Mouse (Mus musculus) spleen, adult 2 months (tissue): ENCODE data around the gene Psmc1. TPM values are rescaled to one million over a fixed set of nuclear protein-coding genes. Genes with fewer than 3 reads are reported as not detected.

Experiments used
- DNase-seq, 2 experiments: peaks; one replicate each; pipeline versions ENCODE4 v3.0.0 to v3.0.0-alpha.2; 2012 to 2021; ENCODE audit warnings: low spot score in 2 of 2, low read depth in 1 of 2
- H3K27ac ChIP-seq: fragments of 200-500 bp; 2 replicates; pipeline ENCODE4 v1.5.1; 2012; ENCODE audit warnings: low read length, inconsistent platforms; ENCODE audit not compliant: insufficient read depth
- H3K27me3 ChIP-seq: fragments of 200-500 bp; 2 replicates; pipeline ENCODE4 v1.6.1; 2012; ENCODE audit warnings: mild to moderate bottlenecking, moderate library complexity, low read length, inconsistent platforms; ENCODE audit not compliant: control insufficient read depth, insufficient read depth
- H3K36me3 ChIP-seq: fragments of 200-500 bp; 2 replicates; pipeline ENCODE4 v1.6.1; 2012; ENCODE audit warnings: mild to moderate bottlenecking, low read length, inconsistent platforms; ENCODE audit not compliant: control insufficient read depth, insufficient read depth
- H3K4me1 ChIP-seq: fragments of 200-500 bp; 2 replicates; pipeline ENCODE4 v1.6.1; 2011; ENCODE audit warnings: inconsistent platforms; ENCODE audit not compliant: control insufficient read depth, insufficient read depth, insufficient read length
- H3K4me3 ChIP-seq: fragments of 200-500 bp; 2 replicates; pipeline ENCODE4 v1.5.1; 2011; ENCODE audit warnings: mild to moderate bottlenecking, inconsistent platforms; ENCODE audit not compliant: insufficient read depth, insufficient read length; ENCODE audit errors: extremely low read depth
- CTCF ChIP-seq: fragments of 200-500 bp; IDR thresholded peaks from 2 replicates; pipeline ENCODE4 v1.5.1; 2011; ENCODE audit warnings: mild to moderate bottlenecking, inconsistent platforms; ENCODE audit not compliant: insufficient read depth, insufficient read length, insufficient replicate concordance; ENCODE audit errors: extremely low read depth
- POLR2A ChIP-seq: fragments of 200-500 bp; IDR thresholded peaks from 2 replicates; pipeline ENCODE4 v1.6.1; 2011; ENCODE audit warnings: low read depth, low read length, inconsistent platforms
- WGBS: fragments of 180-500 bp; shearing (Covaris S2); methylation state at CpG from one replicate; pipeline ENCODE4 v1.1.7; 2018; 5-methylcytosine and 5-hydroxymethylcytosine counted together
- polyA plus RNA-seq: library from polyadenylated mRNA; depleted of rRNA; stranded (reverse); fragments of >200 nt; gene quantifications from 2 replicates; pipeline ENCODE4 v1.2.3, GENCODE M21; 2012; rRNA removed

Gene Psmc1
- polyA plus RNA-seq, 1 experiment = 17.7 TPM

DNA sequence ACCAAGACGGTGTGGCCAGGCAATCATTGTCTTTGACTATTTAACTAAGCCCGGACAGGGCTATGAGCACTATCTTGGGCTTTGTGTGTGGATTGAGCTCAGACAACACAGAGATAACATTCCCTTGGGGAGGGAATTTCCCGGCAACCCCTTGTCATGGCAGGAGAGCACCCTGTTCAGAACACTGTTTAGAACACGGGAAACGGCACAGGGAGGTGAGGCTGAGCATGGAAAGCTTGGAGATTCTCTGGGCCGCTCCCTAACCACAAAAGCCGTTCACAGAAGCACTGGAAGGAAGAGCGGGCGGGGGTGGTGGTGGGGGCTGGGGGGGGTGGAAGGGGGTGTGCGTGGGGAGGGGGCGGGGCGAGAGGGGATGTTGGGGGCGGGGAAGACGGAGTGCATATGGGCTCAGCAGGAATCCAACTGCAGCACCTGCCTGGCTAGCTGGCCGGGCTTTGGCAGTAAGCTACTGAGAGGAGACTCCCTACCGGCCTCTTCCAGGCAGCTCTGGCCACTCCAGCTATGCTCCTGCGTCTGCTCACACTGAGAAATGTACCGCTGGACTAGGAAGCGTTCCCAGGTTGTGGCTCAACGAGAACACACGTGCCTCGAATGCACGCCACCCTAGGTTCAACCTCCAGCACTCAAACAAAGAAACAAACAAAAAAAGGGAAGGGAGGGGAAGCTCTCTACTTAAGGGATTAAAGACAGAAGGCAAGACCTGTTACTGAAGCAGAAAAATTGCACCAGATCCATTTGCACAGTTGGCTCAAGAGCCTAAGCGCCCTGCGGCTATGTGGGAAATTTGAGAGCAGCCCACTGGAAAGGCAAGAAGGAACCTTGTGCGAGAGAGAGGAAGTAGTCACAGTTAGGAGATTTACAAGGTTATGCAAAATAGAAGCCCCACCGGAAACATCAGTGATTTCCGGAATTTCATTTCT lies 58.2 kb downstream of the Psmc1 start:
- DNase-seq = peak; percentile 24 to 63
- H3K36me3 ChIP-seq = no peaks in the 10 kb centered on the region
- H3K4me1 ChIP-seq = peaks cover 11% of the 10 kb centered on the region
- TF ChIP-seq POLR2A (peak; percentile 6; the same call in 1 of the 2 replicates), CTCF (no peak)
- 8% methylated on average over 25 of the region's 28 CpGs for WGBS
- H3K27me3 ChIP-seq = no peaks in the 10 kb centered on the region
- H3K27ac ChIP-seq = peak overlapping the region; percentile 80
- peak overlapping the region; percentile 12; the same call in 1 of the 2 replicates for H3K4me3 ChIP-seq

DNA sequence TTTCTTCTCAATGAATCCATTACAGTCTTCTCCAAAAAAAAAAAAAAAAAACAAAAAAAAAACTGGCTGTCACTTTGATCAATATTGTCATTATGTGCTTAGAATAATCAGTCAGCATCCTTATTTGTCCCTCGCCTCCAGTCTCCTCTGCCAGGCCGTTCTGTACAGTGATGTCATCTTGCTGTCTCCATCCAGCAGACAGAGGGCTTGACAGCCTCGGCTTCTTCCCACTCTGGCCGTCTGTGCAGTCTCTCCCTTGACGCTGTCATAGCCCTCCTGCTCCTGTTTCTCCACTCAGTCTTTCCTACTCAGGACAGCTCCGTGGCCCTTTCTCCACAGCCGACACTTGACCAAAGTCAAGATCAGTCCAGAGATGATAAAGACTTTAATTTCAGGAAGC lies 62.5 kb downstream of the Psmc1 start:
- H3K4me1 ChIP-seq = peaks cover 11% of the 10 kb centered on the region; the same call in 1 of the 2 replicates
- no peaks in the 10 kb centered on the region for H3K27me3 ChIP-seq
- H3K36me3 ChIP-seq = no peaks in the 10 kb centered on the region
- TF ChIP-seq CTCF = no peak
- TF ChIP-seq POLR2A = no peak
- DNase-seq = no peak
- no peak overlapping the region for H3K27ac ChIP-seq
- WGBS = 90% methylated on average over 7 of the region's 7 CpGs
- no peak overlapping the region for H3K4me3 ChIP-seq

Other genes with a start within 250 kb of the Psmc1 start
- gene Efcab11, start 225.7 kb upstream of the Psmc1 start, polyA plus RNA-seq = 0.18 and 0.34 TPM in 2 replicates
- gene Tdp1, start 225.6 kb upstream of the Psmc1 start, polyA plus RNA-seq = 8.8 and 12.3 TPM in 2 replicates
- gene Kcnk13, start 145.7 kb upstream of the Psmc1 start, polyA plus RNA-seq = 2.8 and 3.4 TPM in 2 replicates
- gene Nrde2, start 49.5 kb downstream of the Psmc1 start, polyA plus RNA-seq = 7.6 and 8.2 TPM in 2 replicates
- gene Calm1, start 89.3 kb downstream of the Psmc1 start, polyA plus RNA-seq = 173 and 334 TPM in 2 replicates